Mouse (Mus musculus): ENCODE measurements around the gene Gsto1. TPM values are rescaled to one million over a fixed set of nuclear protein-coding genes. Genes with fewer than 3 reads are reported as not detected.

Gsto1 gene
- total and polyA plus RNA-seq, 2 experiments from 2014 or later: 102 to 136 TPM

DNA sequence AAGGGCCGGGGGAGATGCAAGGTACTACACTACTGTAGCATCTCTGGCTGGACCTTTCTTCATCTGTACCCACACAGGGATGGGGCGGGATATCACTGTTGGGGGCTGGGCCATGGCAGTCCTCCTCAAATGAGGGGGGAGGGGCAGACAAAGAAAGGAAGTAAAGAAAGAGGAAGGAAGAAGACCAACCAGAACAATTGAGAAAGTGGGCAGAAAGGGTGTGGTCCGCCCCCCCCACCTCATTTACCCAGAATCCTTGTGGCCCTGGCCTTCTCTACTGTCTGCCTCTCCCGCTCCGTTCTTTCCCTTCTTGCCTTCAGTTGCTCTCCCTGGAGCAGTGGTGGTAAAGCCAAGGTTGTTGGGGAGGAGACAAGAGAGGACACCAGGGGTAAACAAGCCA lies 50.8 kb downstream of the Gsto1 start:
- no peak overlapping the region for H3K9ac ChIP-seq (replicated peaks; ENCODE audit: low read length)
- 91% methylated on average over 5 of the region's 5 CpGs for WGBS
- H3K4me3 ChIP-seq (ENCODE audit: low read length): no peak overlapping the region
- H3K36me3 ChIP-seq (ENCODE audit: insufficient read depth, low read length): no peaks in the 10 kb centered on the region
- DNase-seq (ENCODE audit: low spot score) (no peak), ATAC-seq (no peak)
- H3K4me2 ChIP-seq (ENCODE audit: low read depth, low read length): no peak overlapping the region
- H3K27ac ChIP-seq: no peak overlapping the region
- no peak for TF ChIP-seq CTCF (IDR thresholded peaks at IDR 0.05; ENCODE audit: low read depth)
- no peaks in the 10 kb centered on the region for H3K27me3 ChIP-seq (ENCODE audit: insufficient read depth, low read length)
- H3K9me3 ChIP-seq (ENCODE audit: low read length): no peaks in the 10 kb centered on the region
- H3K4me1 ChIP-seq (ENCODE audit: insufficient read depth, low read length): peaks cover 7% of the 10 kb centered on the region; the same call in 1 of the 2 replicates

DNA sequence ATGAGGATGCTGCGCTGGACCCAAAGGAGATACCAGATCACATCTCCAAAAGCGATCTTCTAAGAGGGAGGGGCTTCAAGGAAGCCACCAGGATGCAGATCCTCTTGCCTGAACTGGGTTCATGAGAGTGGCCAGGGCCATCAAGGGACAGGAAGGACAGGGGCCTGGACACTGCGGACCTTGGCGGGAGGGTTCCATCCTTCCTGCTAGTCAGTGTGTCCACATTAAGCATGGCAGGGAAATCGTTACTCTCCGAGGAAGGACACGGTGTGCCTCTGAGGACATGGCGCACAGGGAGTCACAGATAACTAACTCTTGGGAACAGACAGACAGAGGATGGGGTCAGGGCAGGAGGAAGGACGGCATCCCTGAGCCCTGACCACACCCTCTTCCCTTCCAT lies 52.8 kb downstream of the Gsto1 start:
- no peak for TF ChIP-seq CTCF (IDR thresholded peaks at IDR 0.05; ENCODE audit: low read depth)
- DNase-seq (ENCODE audit: low spot score): no peak
- ATAC-seq: no peak
- 92% methylated on average over 9 of the region's 9 CpGs for WGBS
- H3K4me2 ChIP-seq (ENCODE audit: low read depth, low read length): no peak overlapping the region
- H3K4me1 ChIP-seq (ENCODE audit: insufficient read depth, low read length): peaks cover 7% of the 10 kb centered on the region; the same call in 1 of the 2 replicates
- no peak overlapping the region for H3K4me3 ChIP-seq (ENCODE audit: low read length)
- H3K36me3 ChIP-seq (ENCODE audit: insufficient read depth, low read length): no peaks in the 10 kb centered on the region
- H3K9ac ChIP-seq (replicated peaks; ENCODE audit: low read length): no peak overlapping the region
- no peaks in the 10 kb centered on the region for H3K9me3 ChIP-seq (ENCODE audit: low read length)
- no peaks in the 10 kb centered on the region for H3K27me3 ChIP-seq (ENCODE audit: insufficient read depth, low read length)
- no peak overlapping the region for H3K27ac ChIP-seq

- TF ChIP-seq CTCF (IDR thresholded peaks at IDR 0.05; ENCODE audit: low read depth): no peak
- Histone ChIP-seq H3K9ac (replicated peaks; ENCODE audit: low read length) (no peak overlapping the region), H3K27me3 (ENCODE audit: insufficient read depth, low read length) (no peaks in the 10 kb centered on the region), H3K27ac (no peak overlapping the region), H3K4me1 (ENCODE audit: insufficient read depth, low read length) (no peaks in the 10 kb centered on the region), H3K36me3 (ENCODE audit: insufficient read depth, low read length) (no peaks in the 10 kb centered on the region), H3K9me3 (ENCODE audit: low read length) (no peaks in the 10 kb centered on the region), H3K4me2 (ENCODE audit: low read depth, low read length) (peak overlapping the region; percentile 44), H3K4me3 (ENCODE audit: low read length) (no peak overlapping the region)
- DNase-seq (ENCODE audit: low spot score): no peak
- WGBS: 24% methylated on average over 6 of the region's 6 CpGs
- ATAC-seq: peak; percentile 54
Measured at GRCm38 (mm10) chr19:47908961-47909371, 54.2 kb downstream of the Gsto1 start.

DNA sequence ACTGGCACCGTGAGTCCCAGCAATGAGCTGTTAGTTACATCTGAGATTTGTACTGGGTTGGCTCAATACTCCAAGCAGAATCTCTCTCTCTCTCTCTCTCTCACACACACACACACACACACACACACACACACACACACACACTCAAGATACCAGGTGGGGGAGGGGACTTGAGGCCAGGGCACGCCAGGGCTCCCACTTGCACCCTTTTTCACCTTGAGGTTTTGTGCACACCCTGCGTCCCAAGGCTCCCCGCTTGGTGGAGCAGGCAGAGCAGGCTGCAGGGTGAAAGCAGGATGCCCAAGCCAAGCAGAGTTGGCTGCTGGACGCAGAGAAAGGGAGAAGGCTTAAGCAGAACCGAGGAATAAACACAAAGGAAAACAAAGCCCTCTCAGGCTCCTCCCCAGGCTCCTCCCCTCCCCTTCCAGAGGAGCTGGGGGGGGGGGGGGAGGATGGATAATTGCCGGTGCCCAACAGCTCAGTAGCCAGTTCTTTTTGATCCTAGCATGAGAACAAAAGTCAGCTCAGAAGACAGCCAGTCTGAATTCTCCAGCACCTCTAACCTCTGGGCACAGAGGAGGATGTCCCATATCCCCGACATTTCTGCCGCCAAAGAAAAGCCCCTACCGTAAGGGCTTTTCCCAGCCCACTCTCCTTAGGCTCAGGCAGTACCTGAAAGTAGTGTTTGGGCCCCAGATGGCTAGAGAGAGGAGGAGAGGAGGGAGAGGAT lies 54.8 kb downstream of the Gsto1 start:
- H3K4me1 ChIP-seq (ENCODE audit: insufficient read depth, low read length): no peaks in the 10 kb centered on the region
- H3K27ac ChIP-seq: peak overlapping the region; percentile 27
- WGBS: 2% methylated on average over 10 of the region's 10 CpGs
- H3K27me3 ChIP-seq (ENCODE audit: insufficient read depth, low read length): no peaks in the 10 kb centered on the region
- peak; percentile 55 for DNase-seq (ENCODE audit: low spot score)
- ATAC-seq: peak; percentile 72
- peak overlapping the region; percentile 44 for H3K4me2 ChIP-seq (ENCODE audit: low read depth, low read length)
- peak overlapping the region; percentile 10; the same call in 1 of the 2 replicates for H3K4me3 ChIP-seq (ENCODE audit: low read length)
- no peaks in the 10 kb centered on the region for H3K36me3 ChIP-seq (ENCODE audit: insufficient read depth, low read length)
- H3K9ac ChIP-seq (replicated peaks; ENCODE audit: low read length): peak overlapping the region; percentile 36
- no peak for TF ChIP-seq CTCF (IDR thresholded peaks at IDR 0.05; ENCODE audit: low read depth)
- H3K9me3 ChIP-seq (ENCODE audit: low read length): no peaks in the 10 kb centered on the region

DNA sequence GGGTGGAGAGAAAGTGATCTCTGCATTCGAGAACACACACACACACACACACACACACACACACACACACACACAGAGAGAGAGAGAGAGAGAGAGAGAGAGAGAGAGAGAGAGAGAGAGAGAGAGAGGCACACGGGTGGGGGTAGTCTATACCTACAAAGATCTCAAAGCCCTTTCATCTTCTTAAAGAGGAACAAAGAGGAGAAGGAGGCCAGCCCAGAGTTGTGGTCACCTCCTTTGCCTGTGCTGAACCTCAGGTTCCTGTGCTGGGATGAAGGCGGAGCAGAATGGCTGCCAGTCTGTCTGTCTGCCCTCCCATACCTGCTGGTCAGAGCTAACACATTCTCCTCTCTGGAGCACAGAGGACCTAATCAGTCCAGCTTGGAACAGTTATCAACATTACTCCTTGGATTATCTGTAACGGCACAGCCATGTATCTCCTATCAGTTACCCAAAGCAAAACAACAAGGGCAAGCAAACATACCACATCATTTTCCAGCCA lies 55.4 kb downstream of the Gsto1 start:
- Histone ChIP-seq H3K27ac (peak overlapping the region; percentile 45; the same call in 1 of the 2 replicates), H3K27me3 (ENCODE audit: insufficient read depth, low read length) (no peaks in the 10 kb centered on the region), H3K4me1 (ENCODE audit: insufficient read depth, low read length) (no peaks in the 10 kb centered on the region), H3K9me3 (ENCODE audit: low read length) (no peaks in the 10 kb centered on the region), H3K4me3 (ENCODE audit: low read length) (no peak overlapping the region), H3K36me3 (ENCODE audit: insufficient read depth, low read length) (no peaks in the 10 kb centered on the region), H3K4me2 (ENCODE audit: low read depth, low read length) (peak overlapping the region; percentile 44), H3K9ac (replicated peaks; ENCODE audit: low read length) (peak overlapping the region; percentile 36; the same call in 1 of the 2 replicates)
- 41% methylated on average over 4 of the region's 4 CpGs for WGBS
- DNase-seq (ENCODE audit: low spot score): no peak
- TF ChIP-seq CTCF (IDR thresholded peaks at IDR 0.05; ENCODE audit: low read depth): no peak
- no peak for ATAC-seq

DNA sequence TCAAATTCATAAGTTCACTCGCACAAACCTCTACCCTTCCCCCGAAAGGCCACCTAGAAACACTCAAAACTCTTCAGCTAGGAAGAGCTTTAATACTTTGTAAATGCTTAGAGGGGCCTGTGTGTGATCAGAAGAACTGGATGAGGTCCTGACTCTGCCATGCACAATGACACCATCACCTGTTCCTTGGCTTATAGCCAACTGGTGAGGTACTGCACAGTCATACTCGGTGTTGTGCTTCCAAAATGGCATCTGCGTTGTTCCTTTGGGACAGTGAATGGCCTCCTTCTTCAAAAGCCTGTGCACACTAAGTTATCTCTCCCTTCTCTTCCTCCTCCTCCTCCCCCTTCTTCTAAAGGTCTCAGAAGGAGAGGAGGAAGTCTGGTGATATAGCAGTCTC lies 56.0 kb downstream of the Gsto1 start:
- no peak overlapping the region for H3K4me3 ChIP-seq (ENCODE audit: low read length)
- WGBS: 88% methylated on average over 4 of the region's 4 CpGs
- no peaks in the 10 kb centered on the region for H3K9me3 ChIP-seq (ENCODE audit: low read length)
- no peak overlapping the region for H3K4me2 ChIP-seq (ENCODE audit: low read depth, low read length)
- DNase-seq (ENCODE audit: low spot score) (no peak), ATAC-seq (no peak)
- no peak overlapping the region for H3K9ac ChIP-seq (replicated peaks; ENCODE audit: low read length)
- H3K27ac ChIP-seq: no peak overlapping the region
- H3K36me3 ChIP-seq (ENCODE audit: insufficient read depth, low read length): no peaks in the 10 kb centered on the region
- no peak for TF ChIP-seq CTCF (IDR thresholded peaks at IDR 0.05; ENCODE audit: low read depth)
- H3K4me1 ChIP-seq (ENCODE audit: insufficient read depth, low read length): no peaks in the 10 kb centered on the region
- no peaks in the 10 kb centered on the region for H3K27me3 ChIP-seq (ENCODE audit: insufficient read depth, low read length)

GRCm38 (mm10) chr19:47913344-47913743 lies 58.6 kb downstream of the Gsto1 start:
- DNase-seq (ENCODE audit: low spot score) (no peak), ATAC-seq (no peak)
- Histone ChIP-seq H3K4me1 (ENCODE audit: insufficient read depth, low read length) (no peaks in the 10 kb centered on the region), H3K9ac (replicated peaks; ENCODE audit: low read length) (no peak overlapping the region), H3K36me3 (ENCODE audit: insufficient read depth, low read length) (no peaks in the 10 kb centered on the region), H3K9me3 (ENCODE audit: low read length) (no peaks in the 10 kb centered on the region), H3K27me3 (ENCODE audit: insufficient read depth, low read length) (no peaks in the 10 kb centered on the region), H3K27ac (no peak overlapping the region), H3K4me3 (ENCODE audit: low read length) (no peak overlapping the region), H3K4me2 (ENCODE audit: low read depth, low read length) (no peak overlapping the region)
- WGBS: 97% methylated on average over 7 of the region's 7 CpGs
- TF ChIP-seq CTCF (IDR thresholded peaks at IDR 0.05; ENCODE audit: low read depth): no peak

Measured in hindbrain, postnatal 0 days (tissue).